Mouse (Mus musculus) heart, embryonic 10.5 days (tissue): ENCODE measurements around the gene Smim22. TPM values are rescaled to one million over a fixed set of nuclear protein-coding genes. Genes with fewer than 3 reads are reported as not detected.

ENCODE experiments used
- DNase-seq: peaks from one replicate; pipeline ENCODE4 v3.0.0-alpha.2; 2017; ENCODE audit warnings: low spot score
- H3K27ac ChIP-seq: fragments of 300-500 bp; sonication (generic); 2 replicates; pipeline ENCODE4 v1.5.1; 2016; ENCODE audit warnings: mild to moderate bottlenecking
- H3K27me3 ChIP-seq: fragments of 300-500 bp; sonication (generic); 2 replicates; pipeline ENCODE4 v1.6.1; 2016; ENCODE audit warnings: mild to moderate bottlenecking; ENCODE audit not compliant: poor library complexity, insufficient read depth, severe bottlenecking
- H3K36me3 ChIP-seq: fragments of 300-500 bp; sonication (generic); 2 replicates; pipeline ENCODE4 v1.6.1; 2016; ENCODE audit warnings: mild to moderate bottlenecking, moderate library complexity
- H3K4me1 ChIP-seq: fragments of 300-500 bp; sonication (generic); 2 replicates; pipeline ENCODE4 v1.6.1; 2016; ENCODE audit warnings: mild to moderate bottlenecking
- H3K4me3 ChIP-seq: fragments of 300-500 bp; sonication (generic); 2 replicates; pipeline ENCODE4 v1.5.1; 2016; ENCODE audit warnings: mild to moderate bottlenecking, moderate library complexity
- H3K9me3 ChIP-seq: fragments of 300-500 bp; sonication (generic); 2 replicates; pipeline ENCODE4 v1.6.1; 2016; ENCODE audit warnings: mild to moderate bottlenecking, moderate library complexity
- WGBS: fragments of 180-500 bp; shearing (Covaris S2); methylation state at CpG from one replicate; pipeline ENCODE4 v1.1.7; 2016; 5-methylcytosine and 5-hydroxymethylcytosine counted together
- polyA plus RNA-seq: library from polyadenylated mRNA; unstranded; fragments of >200 nt; fragmentation: Nextera tagmentation; extraction: Ambion mirVana; gene quantifications from 2 replicates; pipeline ENCODE4 v1.2.1, GENCODE M21; 2016

Gene Smim22
- polyA plus RNA-seq, 1 experiment from 2014 or later: 4.2 TPM

DNA sequence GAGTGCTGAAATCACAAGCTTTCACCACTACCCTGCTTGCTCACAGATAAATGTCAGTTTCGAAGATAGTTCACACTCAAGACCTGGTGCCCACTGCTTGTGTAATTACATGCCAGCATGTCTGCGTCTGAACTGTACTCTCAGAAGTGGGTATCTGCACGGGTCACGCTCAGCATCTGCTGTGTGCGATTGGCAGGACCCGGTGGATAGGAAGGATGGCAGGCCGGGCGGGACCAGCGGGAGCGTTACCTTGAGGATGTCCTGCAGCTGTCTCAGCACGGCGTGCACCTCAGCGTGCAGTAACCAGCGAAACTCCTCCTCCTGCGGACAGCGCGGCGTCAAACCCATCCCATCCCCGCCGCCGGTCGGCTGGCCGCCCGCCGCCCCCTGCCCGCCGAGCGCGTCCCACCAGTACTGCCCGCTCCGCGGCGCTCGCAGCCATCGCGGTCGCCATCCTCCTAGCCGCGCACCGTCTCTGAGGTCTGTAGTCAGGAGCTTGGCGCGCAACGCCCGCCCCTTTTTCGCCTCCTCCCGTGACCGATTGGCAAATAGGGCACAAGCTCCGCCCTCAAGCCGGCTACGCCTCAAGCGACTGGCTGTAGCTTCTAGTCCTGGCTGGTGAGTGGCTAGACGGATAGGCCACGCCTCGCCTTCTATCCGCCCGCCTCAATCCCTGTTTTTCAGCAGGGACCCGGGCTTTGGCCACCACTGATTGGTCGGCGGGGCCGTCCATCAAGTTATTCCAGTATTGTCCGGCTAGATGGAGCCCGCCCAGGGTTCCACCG is 6.2 kb downstream of the Smim22 start, which contains the start of gene Rogdi:
TSS of gene Rogdi (minus strand) at position 500 of the 785 bp plus-strand sequence.
- peak; percentile 100 for DNase-seq
- Histone ChIP-seq H3K36me3 (peaks cover 54% of the 10 kb centered on the region), H3K27ac (peak within 1 kb of the TSS; percentile 82), H3K27me3 (no peaks in the 10 kb centered on the region), H3K4me3 (peak within 1 kb of the TSS; percentile 76), H3K4me1 (peaks cover 20% of the 10 kb centered on the region), H3K9me3 (no peaks in the 10 kb centered on the region)
- WGBS: under 1% methylated on average over 63 of the region's 63 CpGs

DNA sequence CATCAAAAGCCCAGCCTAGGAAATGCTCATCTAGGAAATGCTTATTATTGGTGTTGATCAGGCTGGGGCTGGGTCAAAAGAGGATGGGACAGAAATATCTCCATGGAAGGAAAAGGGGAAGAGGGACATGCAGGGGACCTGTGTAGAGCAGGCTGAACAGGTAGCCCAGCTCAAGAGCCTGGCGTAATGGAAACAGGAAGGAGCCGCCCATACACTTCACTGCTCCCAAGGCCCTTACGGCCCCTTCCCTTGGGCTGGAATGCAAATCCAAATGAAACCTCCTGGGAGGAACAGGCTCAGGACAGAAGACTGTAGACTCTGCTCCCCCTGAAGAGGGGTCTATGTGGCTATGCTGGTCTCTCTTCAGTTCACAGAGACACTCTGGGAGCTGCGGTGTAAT is 7.5 kb downstream of the Smim22 start:
- peaks cover 20% of the 10 kb centered on the region for H3K4me1 ChIP-seq
- peaks cover 61% of the 10 kb centered on the region for H3K36me3 ChIP-seq
- H3K4me3 ChIP-seq: no peak overlapping the region
- DNase-seq: no peak
- H3K9me3 ChIP-seq: no peaks in the 10 kb centered on the region
- H3K27me3 ChIP-seq: no peaks in the 10 kb centered on the region
- WGBS: 86% methylated on average over 4 of the region's 4 CpGs
- H3K27ac ChIP-seq: no peak overlapping the region

DNA sequence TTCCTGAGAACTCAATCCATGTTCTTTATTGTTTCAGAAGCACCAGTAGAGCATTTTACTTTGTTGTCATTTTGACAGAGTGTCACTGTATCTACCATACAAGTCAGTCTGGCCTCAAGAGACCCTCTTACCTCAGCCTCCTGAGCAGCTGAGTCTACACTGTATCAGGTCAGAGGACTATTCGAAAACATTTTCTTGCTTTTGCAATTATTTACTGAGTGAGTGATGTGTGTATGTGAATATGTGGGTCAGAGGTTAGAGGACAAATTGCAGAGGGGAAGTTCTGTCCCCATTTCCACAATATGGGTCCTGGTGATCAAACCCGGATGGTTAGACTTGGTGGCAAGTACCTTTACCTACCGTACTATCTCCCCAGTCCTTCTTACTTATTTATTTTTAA is 16.9 kb downstream of the Smim22 start:
- WGBS: 97% methylated on average over 3 of the region's 3 CpGs
- H3K36me3 ChIP-seq: peaks cover 98% of the 10 kb centered on the region
- no peaks in the 10 kb centered on the region for H3K9me3 ChIP-seq

DNA sequence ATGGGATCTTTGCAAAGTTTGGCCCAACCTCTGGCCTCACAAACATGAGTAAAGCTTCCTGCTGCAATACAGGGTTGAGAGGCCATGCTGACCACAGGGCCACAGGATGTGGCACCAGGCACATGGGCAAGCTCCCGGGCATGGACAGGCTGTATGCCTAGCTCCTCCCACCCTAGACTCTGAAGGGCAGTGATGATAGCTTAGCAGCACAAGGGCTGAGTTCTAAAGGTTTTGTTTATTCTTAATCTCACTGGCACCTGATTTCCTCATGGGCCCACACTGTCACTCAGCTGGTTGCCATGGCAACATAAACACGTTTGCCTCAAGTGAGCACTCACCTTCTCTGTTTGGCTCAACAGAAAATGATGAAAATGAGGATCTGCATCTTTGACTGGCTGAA is 22.8 kb downstream of the Smim22 start:
- H3K4me1 ChIP-seq: no peaks in the 10 kb centered on the region
- H3K36me3 ChIP-seq: peaks cover 98% of the 10 kb centered on the region
- H3K4me3 ChIP-seq: no peak overlapping the region
- WGBS: 74% methylated on average over 2 of the region's 2 CpGs
- H3K9me3 ChIP-seq: no peaks in the 10 kb centered on the region
- no peak for DNase-seq
- no peak overlapping the region for H3K27ac ChIP-seq
- no peaks in the 10 kb centered on the region for H3K27me3 ChIP-seq

More for the DNA sequence above, 16.9 kb downstream of the Smim22 start:
- DNase-seq: no peak
- Histone ChIP-seq H3K4me1 (no peaks in the 10 kb centered on the region), H3K27ac (no peak overlapping the region), H3K4me3 (no peak overlapping the region), H3K27me3 (no peaks in the 10 kb centered on the region)

DNA sequence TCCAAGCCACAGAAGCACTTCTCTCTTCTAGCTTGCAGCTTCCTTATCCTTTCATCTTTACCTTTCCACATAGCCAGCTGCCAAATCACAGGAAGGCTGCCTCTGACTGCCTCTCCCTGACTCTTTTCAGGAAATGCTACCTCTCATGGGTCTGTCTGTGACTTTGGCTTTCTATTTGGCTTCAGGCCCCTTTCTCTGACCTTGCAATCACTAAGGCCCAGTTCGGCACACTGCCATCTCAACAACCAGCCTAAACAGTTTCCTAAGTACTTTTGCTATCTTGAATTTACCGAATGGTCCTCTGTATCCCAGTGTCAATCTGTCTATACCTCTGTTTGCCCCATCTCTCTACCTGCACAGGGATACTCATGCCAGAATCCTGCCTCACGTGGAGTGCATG is 28.5 kb downstream of the Smim22 start:
- no peak overlapping the region for H3K4me3 ChIP-seq
- H3K27me3 ChIP-seq: no peaks in the 10 kb centered on the region
- H3K4me1 ChIP-seq: no peaks in the 10 kb centered on the region
- H3K36me3 ChIP-seq: peaks cover 99% of the 10 kb centered on the region
- no peak overlapping the region for H3K27ac ChIP-seq
- DNase-seq: no peak
- 92% methylated on average over 3 of the region's 3 CpGs for WGBS
- H3K9me3 ChIP-seq: no peaks in the 10 kb centered on the region

DNA sequence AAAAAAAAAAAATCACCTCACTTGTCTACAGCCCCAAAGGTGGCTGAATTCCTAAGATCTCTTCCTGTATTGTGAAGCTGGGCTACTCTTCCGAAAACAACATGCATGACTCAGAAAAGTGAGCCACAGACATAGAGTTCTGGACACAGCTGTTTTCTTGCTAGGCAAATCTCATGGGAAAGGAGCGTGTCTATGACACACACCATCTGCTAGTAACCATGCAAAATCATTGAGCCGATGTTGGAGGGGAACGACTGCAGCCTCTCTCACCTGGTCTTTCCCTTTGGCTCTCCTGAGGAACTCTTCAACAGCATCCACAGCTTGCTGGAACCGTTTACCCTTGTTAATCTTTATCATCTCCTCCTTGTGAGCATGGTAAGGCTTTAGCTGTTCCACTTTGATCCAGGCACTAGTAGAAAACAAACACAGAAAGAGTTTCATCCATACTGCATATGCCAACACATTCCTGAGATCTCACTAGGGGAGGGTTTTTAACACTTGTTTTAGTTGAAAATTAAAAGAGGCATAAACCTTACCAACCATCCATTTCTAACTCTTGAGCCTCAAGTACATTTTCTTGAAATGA is 29.7 kb downstream of the Smim22 start:
- no peak overlapping the region for H3K4me3 ChIP-seq
- no peaks in the 10 kb centered on the region for H3K4me1 ChIP-seq
- no peak overlapping the region for H3K27ac ChIP-seq
- no peaks in the 10 kb centered on the region for H3K9me3 ChIP-seq
- 90% methylated on average over 5 of the region's 5 CpGs for WGBS
- H3K27me3 ChIP-seq: no peaks in the 10 kb centered on the region
- no peak for DNase-seq
- peaks cover 99% of the 10 kb centered on the region for H3K36me3 ChIP-seq

DNA sequence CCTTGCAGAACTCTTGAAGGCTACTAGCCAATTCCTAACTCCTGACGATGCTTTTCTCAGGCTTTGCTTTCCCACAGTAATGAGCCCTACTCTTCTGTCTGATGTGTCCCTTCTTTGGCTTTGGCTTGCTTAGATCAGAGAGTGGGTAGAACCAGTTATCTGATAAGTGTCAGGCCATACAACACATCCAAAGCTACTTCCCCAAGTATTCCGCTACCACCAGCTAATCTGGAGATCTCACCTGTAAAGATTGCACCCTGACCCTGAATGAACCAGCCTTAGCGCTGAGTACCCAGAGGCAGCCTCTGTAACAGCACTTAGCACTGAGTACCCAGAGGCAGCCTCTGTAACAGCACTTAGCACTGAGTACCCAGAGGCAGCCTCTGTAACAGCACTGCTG is 38.2 kb downstream of the Smim22 start:
- WGBS: 94% methylated on average over 3 of the region's 3 CpGs
- DNase-seq: no peak
- H3K9me3 ChIP-seq: no peaks in the 10 kb centered on the region
- peaks cover 14% of the 10 kb centered on the region for H3K4me1 ChIP-seq
- no peak overlapping the region for H3K4me3 ChIP-seq
- H3K36me3 ChIP-seq: peaks cover 75% of the 10 kb centered on the region
- no peak overlapping the region for H3K27ac ChIP-seq
- H3K27me3 ChIP-seq: no peaks in the 10 kb centered on the region

DNA sequence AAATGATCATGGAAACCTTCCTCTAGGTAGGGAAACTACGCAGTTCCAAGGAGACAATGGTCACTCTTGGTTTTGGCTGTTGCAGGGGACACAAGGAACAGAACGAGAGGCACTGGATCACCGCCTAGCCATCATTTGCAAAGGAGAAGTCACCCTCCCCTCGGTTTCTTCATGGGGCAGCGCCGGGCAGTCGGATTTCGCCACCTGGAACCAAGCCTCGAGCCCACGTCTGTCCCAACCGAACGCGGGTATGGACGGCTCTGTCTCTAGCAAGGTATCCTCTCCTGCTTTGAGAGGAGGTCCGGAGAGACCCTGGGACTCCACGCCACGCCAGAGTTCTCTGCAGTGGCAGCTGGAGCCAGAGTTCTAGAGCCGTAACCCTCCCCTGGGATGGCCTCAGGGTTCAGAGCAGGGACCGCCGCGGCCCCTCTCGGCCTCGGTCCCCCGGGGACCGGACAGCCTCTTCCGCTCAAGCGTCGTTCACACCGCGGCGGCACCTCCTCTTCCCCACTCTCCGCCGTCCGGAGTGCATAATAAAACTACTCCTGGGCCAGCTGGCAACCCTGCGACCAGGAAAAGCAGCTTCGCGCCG is 42.2 kb downstream of the Smim22 start:
- Histone ChIP-seq H3K27me3 (no peaks in the 10 kb centered on the region), H3K4me3 (peak overlapping the region; percentile 96), H3K36me3 (peaks cover 45% of the 10 kb centered on the region), H3K27ac (peak overlapping the region; percentile 95), H3K9me3 (no peaks in the 10 kb centered on the region), H3K4me1 (peaks cover 16% of the 10 kb centered on the region)
- DNase-seq: no peak
- WGBS: under 1% methylated on average over 38 of the region's 38 CpGs

DNA sequence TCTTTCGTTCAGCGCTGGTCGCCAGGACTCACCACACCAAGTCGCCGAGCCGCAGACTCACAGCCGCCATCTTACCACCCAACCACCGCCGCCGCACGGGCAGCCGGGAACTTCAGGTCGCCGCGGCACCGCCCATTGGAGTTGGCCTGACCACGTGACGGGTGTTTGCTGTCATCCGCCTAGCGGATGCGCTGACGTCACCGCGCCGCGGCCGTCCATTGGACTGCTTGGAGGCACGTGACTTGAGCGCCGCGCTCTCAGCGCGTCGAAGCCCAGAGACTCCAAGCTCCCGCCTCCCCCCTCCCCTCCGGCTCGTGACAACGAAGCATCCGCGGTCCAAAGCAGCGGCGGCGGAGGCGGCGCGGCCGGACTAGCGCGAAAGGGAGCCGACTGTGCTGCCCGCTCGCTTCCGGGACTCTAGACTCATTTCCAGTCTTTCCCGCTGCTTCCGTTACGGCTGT is 42.7 kb downstream of the Smim22 start, which contains the start of the genes Glyr1 and Ubn1:
TSS of gene Glyr1 (minus strand) at position 90 of the 461 bp plus-strand sequence.
TSS of gene Ubn1 (plus strand) at position 284 of the 461 bp plus-strand sequence.
- Histone ChIP-seq H3K4me3 (peak within 1 kb of the TSS; percentile 96), H3K27me3 (no peaks in the 10 kb centered on the region), H3K36me3 (peaks cover 41% of the 10 kb centered on the region), H3K9me3 (no peaks in the 10 kb centered on the region), H3K4me1 (peaks cover 16% of the 10 kb centered on the region), H3K27ac (peak within 1 kb of the TSS; percentile 95)
- peak; percentile 99 for DNase-seq
- WGBS: 0% methylated on average over 56 of the region's 56 CpGs

DNA sequence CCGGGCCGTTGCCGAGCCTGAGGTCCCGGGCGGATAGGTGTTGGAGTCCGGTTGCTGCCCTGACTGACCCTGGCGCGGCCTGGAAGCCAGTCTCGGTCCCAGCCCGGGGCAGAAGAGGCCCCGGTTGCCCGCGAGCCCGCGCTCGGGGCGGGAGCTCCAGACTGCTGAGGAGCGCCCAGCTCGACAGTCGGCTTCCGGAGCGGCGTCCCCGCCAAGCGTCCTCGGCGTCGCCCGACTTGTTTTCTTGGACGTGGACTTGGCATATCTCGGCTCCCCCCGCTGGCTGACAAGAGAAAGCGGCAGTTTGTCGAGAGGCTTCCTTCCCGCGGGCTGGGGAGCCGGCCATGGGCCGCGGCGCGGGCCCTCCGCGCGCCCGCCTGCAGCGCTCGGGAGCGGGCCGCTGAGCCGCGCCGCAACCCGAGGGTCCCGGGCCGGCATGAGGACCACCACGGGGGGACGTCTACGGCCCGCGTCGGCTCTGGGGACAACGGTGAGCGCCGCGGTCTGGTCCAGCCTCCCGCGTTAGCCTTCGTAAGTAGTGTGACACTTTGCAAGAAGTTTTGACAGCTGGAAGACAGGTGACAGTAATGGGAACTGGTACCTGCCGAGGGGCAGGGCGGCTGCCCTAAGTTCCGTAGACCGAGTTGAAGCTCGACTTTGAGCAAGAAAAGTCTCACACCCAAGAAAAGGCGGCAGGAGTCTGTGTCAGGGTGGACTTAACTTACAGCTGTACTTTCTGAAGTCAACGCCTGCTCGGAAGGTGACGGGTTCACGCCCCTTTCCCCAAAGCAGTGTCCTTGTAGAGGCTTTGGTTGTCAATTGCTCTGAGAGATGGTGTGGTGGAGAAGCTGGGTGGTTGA is 43.4 kb downstream of the Smim22 start:
- H3K36me3 ChIP-seq: peaks cover 41% of the 10 kb centered on the region
- peak overlapping the region; percentile 96 for H3K4me3 ChIP-seq
- H3K4me1 ChIP-seq: peaks cover 16% of the 10 kb centered on the region
- no peaks in the 10 kb centered on the region for H3K27me3 ChIP-seq
- DNase-seq: peak; percentile 91
- H3K9me3 ChIP-seq: no peaks in the 10 kb centered on the region
- H3K27ac ChIP-seq: peak overlapping the region; percentile 95
- under 1% methylated on average over 78 of the region's 78 CpGs for WGBS
